Mouse (Mus musculus) kidney, adult 11 months (tissue): ENCODE measurements around the gene Banp.
A peak's percentile ranks its signal among the peaks of the same experiment; 100 is the strongest.

Experiments
- DNase-seq: peaks from one replicate; pipeline ENCODE4 v3.0.0; 2022

Gene Banp

DNA sequence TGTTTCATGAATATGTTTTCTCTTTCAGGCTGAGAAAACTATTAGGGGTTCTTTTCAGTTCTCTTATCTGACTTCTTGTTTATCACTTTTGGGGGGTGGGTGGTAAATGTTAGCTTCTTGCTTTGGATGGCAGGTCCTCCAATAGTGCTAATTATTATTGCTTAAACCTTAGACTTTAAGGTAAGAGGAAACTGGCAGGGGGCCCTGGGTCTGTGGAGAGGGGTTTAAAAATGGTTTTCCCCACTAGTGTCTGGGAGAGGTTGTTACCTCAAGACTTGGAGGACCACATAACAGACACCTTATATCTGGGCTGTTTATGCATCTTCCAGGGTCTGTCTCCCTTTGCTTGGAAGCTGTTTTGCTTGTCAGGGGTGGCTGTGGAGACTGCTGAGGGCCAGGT lies 2.6 kb downstream of the Banp start:
- DNase-seq, result no peak

DNA sequence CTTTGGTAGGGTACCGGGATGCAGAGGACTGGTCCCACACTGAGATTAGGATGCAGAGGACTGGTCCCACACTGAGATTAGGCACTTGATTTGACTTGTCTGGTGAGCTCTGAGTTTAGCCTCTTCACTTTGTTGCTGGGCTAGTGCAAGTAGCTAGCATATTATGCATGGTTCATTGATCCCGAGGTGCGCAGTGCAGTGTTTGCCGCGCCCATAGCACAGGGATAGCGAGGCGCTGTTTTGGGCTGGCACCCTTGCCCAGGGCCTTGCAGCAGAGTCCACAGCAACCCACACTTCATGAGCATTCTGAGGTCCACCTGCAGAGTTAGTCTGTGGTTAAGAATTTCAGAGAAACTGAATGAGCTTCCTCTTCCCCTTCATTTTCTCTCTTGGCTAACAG lies 3.2 kb downstream of the Banp start:
- peak; percentile 58 for DNase-seq

DNA sequence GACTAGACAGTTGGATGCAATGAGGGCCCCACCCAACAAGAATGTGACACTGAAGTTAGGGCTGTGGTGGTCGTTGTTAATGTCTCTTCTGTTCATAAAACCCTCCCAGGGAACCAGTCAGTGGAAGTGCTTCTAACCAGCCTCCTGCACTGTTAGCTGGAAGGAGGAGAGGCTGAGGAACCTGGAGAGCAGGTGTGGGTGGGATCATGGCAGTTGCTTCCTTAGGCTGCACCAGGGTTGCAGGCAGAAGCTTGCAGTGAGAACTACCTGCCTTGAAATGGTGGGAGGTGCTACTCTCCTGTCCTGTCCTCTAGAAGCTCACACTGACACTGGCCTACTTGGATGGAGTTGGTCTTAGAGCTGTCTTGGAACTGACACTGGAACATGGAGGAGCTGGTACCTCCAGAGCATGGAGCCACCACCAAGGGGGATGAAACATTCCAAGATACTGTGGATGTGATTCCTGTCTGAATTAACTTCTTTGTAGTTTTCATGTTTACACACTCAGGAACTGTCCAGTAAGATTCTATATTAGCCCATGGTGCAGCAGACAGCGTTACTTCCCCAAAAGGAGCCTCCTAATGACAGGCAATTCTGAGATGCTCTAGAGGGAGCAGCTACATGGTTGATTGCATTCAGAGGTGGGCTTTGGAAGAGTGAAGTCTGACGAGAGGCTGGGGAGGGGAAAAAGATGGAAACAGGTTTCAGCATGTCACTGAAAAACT lies 4.4 kb downstream of the Banp start:
- DNase-seq, result no peak

DNA sequence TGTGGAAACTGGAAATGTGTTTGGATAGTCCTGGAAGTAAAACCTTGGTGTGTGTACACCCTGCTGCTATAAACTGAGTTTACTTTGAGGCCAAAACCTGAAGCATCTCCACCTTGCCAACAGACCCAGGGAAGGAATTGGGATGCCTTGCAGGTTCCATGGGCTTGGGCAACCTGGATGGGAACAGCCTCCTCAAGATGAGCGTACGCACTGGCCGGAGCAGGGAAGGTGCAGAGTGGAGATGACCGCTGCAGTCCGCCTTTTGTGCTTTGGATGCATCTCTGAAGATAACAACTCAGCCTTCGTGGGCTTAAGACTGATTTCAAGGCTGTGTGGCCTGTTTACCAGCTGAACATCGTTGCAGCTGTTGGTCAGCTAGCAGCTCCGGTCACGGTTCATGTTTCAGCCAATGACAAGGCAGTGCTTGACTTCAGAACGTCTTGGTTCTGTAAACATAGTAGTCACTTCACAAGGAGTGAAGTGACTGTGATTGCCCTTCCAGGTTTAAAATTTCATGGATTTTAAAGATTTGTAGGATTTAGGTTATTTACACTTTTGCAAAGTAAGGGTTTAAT lies 5.5 kb downstream of the Banp start:
- DNase-seq, result no peak

DNA sequence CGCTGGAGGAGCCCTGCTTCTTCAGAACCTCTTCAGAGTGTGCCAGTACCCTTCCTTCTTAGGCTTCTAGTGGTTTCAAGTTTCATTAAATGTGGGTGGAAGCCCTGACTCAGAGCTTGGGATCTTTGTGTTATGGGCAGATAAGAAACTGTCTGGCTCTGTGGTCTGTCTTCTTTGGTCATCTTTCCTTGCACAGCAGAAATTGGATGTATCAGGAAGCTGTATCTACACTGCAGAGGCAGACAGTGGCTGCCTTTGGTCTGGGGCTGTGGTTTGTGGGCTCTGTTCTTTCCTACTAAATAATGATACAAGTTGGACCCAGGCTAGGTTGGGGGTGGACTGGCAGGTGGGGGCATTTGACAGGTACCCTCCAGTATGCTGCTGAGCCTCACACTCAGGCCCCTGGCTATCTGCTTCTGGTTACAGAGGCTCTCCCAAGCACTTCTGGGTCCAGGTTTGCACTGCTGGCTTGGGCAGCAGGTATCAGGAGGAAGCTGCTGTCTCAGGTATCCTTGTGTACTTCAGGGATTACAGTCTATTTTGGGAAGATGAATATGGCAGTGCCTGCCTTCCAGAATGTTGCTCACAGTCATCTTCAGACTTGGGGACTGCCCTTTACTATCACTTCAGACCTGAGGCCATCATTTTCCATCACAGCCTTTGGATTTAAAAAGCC lies 6.4 kb downstream of the Banp start:
- no peak for DNase-seq

DNA sequence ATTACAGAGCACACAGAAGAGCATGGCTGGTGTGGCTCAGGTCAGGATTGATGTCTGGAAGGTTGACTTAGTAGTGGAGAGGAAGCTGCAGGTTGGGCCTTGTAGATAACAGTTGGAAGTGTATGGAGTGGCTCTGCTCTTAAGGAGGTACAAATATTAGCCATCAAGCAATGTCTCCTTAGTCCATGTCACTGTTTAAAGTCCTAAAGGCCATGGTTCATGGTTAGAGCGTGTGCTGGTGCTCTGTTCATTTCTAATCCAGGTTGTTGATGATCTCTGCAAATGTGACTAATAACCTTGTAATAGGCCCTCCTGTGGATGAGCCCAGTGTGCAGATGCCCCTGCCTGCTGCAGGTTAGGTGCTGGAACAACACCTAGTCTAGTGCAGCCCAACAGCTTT lies 8.8 kb downstream of the Banp start:
- no peak for DNase-seq

DNA sequence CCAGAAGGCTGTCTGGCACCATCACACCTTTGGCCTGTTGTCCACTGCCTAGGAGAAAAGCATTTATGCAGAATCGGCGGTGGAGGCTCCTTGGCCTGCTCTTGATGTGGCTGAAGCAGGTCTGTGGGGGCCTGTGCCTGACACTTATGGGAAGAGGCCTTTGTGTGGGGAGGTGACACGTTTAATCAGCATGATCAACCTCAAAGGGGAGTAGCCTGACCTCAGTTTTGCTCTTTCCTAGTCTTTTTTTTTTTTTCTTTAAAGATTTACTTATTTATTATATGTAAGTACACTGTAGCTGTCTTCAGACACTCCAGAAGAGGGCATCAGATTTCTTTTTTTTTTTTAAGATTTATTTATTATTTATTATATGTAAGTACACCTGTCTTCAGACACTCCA lies 13.3 kb downstream of the Banp start:
- DNase-seq, result no peak

DNA sequence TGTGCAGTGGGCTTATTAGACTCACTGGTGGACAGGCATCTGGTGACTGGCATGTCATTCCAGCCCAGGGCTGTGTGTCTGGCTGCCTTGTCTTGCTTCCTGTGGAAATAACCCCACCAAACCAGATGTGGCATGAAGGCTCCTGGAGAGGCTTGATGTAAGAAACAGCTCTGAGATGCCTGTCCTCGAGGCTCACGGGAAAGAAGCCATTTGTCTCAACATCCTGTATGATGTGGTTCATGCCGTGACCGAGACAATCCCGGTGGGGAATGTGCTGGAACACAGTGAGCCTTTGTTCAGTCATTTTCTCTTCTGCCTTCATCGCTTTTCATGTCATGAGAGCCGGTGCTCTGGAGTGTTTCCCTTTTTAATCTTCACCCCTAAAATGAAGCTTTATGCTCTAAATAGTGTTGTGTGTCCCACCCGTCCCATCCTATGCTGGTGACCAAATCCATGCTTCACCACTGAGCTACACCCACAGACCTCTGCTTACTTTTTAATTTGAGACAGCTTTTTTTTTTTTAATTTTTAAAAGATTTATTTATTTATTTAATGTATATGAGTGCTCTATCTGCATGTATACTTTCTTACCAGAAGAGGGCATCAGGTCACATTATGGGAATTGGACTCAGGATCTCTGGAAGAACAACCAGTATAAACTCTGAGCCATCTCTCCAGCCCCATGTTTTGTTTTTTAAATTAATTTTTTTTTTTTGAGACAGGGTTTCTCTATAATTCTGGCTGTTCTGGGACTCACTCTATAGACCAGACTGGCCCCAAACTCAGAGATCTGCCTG lies 15.4 kb downstream of the Banp start:
- DNase-seq, result no peak

DNA sequence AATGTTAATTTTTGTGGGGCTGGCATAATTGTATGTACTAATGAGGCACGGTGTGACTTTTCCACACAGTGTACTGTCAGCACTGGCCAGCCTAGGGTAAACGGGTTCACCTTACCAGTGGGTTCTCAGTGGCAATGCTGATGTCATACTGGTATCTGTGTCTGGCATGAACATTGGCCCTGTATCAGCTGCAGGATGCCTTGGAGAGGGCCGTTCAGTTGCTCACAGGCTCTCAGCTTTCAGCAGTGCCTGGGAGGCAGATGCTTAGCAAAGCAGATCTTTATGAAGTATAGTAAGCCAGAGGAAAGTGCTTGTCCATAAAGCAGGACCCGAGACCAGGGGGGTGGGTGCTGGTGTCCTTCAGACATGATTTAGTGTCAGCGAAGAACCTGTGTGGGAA lies 16.6 kb downstream of the Banp start:
- DNase-seq, result no peak

DNA sequence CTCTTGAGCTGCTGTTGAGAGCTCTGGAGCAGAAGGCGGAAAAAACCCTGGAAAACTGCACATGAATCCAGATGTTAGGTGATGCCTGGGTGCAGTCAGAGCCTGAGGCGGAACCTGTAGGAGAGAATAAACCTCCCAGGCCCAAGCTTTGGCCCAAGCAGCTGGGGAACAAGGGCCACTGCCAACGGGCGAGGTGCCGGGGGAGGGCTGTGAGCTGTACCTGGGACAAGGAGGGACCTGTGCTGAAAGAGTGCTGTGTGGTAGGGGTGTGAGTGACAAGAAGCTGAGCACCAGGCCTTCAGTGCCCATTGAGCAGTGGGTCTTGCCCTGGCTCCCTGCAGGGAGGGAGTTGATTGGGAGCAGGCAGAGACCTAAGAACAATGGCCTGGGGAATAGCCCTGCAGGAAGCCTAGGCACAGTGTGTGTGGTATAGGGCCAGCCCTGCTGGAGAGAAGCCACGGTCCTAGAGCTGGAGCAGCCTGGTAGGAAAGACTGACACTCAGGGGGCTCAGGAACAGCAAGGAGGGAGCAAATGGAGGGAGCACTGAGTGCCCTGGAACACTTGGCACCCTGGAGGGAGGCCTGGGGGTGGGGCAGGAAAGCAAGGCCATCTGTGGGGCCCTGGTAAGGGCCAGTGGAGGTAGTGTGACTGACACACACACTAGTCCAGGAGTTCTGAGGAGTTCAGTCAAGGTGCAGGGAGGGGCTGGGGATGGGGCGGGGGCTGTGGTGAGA lies 17.3 kb downstream of the Banp start:
- no peak for DNase-seq

DNA sequence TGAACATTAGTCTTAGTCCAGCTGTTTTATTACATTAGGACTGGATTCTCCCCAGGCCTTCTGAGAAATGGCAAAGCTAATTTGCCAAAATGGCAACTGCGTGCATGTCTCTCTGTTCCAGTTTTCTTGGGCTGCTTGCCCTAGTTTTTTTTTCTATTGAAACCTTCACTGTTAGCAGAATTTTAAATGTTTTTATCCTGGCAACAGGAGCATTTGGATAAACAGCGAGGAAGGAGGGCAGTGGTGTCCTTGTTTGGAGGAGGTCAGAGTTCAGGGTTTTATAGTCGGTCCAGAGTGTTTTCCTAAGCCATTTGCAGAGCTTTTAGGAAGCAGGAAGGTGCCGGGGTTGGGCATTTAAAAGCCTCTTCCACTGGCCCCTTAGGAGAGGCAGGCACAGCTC lies 18.4 kb downstream of the Banp start:
- no peak for DNase-seq

DNA sequence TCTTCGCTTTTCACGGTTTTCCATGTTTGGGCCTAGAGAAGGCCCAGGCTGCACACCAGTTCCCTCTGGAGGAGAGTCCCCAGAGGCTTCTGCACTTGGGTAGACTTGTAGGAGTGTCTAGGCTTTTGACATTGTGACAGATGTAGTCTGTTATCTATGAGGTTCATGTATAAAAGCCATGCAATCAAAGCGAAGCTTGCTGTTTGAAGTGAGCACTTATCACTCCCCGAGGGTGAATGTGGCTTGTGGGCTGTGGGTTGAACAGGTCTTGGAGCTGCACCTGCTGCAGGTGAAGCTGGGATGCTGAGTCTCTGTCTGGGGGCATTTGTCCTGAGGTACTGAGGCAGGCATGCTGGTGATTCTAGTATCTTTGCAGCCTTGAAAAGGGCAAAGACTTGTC lies 19.0 kb downstream of the Banp start:
- no peak for DNase-seq

DNA sequence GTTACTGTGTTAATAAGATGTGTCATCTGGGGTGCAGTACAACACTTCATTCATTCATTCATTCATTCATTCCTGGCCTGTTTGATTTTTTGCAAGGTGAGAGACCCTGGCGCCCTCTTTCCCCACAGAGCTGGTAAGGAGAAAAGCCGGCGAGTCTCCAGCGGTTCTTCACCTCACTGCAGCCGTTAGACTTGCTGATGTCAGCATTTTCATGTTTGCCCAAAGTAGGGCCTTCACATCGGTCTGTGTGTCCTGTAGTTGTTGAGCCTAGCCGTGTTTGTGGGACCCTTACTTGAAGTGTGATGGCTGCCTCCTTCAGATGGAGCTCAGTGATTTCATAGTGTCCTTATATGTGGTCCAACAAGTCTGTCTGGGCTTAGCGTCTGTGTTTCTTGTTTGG lies 20.7 kb downstream of the Banp start:
- DNase-seq, result no peak

DNA sequence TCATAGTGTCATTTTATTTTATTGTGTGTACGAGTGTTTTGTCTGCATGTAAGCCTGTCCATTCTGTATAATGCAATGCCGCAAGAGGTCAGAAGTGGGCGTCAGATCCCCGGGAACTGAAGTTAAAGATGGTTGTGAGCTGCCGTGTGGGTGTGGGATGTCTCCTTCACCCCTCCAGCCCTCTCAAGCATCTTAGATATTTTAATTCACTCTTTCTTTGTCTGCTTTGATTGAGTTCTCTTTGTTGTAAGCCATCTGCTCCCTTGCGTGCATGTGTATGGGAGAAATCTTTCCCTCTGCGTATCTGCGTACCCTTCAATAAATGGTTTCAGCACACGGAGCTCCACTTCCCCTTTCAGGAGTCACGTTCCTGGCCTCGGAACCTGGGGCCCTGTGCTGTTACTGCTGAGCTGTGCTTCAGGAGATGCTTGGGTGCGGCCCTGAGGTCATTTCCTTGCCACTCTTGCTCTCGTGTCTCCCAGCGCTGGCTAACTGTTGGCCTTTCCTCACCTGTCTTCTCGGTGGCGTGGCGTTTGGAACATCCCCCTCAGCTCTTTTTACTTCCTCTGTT lies 22.0 kb downstream of the Banp start:
- no peak for DNase-seq

DNA sequence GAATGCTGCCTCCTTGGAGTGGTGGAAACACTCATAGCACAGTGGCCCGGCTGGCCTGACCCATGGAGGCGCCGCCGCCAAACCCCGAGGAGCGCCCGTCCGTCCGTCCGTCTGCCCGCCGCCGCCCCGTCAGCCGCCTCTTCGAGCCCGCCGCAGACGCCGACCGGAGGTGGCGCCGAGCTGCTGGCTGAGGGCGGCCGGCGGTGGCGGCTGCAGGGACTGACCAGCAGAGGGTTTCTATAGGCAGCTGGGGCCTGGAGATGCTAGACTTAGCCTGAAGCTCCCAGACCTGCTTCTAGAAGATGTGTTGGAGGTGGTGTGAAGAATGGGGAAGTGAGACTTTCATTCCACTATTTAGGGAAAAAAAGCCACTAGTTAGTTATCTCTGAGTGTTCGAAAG lies 24.4 kb downstream of the Banp start:
- no peak for DNase-seq

DNA sequence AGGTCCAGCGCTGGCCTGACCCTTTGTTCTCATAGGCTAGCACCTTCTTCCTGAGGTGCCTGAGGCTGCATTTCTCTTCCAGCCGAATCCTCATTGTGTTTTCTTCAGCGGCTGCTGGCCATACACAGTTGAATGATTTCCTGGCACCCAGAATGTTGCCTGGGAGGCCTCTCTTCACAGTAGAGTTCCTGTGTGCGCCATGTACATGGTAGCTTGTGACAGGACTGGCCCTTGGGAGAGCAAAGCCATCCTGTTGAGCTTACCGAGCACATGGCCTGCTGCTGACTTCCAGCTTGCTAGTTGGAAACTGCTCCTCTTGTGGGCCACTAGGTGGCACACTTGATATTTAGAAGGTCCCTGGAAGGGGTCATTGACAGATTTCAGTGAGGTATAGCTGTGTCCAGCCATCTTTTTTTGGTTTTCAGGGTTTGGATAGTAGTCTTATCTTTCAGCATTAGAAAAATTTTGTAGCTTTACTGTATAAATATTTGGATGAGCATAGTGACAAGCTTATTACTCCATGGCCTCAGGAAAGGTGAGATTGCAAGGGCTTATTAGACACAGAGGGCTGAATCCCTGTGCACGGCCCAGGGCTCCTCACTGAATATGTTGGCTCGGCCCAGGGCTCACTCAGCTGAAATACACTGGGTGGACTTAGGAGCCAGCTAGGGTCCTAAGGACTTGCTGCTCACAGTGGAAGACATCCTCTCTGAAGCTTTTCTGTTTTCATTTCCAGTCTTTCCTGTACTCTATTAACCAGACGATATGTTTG lies 28.5 kb downstream of the Banp start:
- DNase-seq, result peak; percentile 65

DNA sequence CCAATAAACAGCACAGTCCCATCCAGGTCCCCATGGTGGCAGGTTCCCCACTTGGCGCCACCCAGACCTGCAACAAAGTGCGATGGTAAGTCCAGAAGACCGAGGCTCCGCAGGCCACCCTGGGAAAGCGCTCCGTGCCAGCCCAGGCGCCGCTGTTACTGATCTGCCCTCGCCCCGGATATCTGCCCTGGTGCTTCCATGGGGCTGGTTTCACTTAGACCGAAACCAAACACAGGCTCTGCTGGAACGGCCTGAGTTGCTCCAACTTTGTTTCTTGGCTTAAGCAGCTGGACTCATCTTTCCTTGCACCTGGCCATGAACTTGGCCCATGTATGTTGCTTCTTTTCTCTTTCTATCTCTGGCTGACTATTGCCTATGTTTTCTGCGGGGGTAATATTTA lies 29.1 kb downstream of the Banp start:
- DNase-seq, result no peak

DNA sequence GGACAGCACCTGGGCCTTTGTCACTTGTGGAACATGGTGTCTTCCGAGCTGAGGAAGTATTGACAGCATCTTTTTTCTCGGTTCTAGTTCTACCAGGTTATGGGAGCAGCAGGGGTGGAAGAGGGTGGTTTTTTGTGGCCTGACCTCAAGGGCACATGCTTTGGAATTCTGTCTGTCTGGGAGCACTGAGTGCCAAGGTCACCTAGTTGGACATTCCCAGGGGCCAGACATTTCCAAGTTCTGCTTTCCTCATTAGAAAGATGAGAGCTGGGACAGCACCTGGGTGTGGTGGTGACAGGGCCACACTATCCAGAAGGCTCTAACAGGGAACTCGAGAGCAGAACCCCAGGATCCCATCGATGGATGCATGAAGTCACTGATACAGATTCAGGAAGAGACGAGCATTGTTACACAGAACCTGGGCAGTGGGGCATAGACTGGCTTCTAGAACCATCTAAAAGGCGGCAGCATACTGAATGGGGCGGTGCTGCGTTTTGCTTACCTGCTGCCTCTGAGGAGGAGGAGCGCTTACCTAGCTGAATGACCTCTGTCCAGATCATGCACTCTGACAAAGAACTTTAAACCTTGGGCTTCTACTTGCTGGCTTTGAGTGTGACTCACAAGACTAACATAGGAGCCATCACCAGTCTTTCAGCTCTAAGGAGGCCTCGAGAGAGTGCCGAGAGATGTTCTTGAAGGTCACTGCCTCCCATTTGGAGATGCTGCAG lies 31.4 kb downstream of the Banp start:
- DNase-seq, result peak; percentile 37

DNA sequence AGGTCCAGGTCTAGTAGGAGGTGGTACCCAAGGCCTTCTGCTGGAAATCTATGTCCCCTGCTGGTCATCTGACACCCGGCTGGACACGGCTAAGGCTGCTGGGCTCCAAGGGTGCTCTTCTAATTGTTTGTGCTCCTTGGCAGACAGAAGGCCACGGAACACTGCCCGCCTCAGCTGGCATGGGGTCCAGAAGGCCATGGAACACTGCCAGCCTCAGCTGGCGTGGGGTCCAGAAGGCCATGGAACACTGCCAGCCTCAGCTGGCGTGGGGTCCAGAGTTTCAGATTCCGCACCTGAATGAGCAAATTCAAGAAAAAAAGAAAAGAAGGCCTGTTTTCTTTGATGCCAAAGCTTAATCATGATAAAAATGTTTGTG lies 32.0 kb downstream of the Banp start:
- DNase-seq, result peak; percentile 88

DNA sequence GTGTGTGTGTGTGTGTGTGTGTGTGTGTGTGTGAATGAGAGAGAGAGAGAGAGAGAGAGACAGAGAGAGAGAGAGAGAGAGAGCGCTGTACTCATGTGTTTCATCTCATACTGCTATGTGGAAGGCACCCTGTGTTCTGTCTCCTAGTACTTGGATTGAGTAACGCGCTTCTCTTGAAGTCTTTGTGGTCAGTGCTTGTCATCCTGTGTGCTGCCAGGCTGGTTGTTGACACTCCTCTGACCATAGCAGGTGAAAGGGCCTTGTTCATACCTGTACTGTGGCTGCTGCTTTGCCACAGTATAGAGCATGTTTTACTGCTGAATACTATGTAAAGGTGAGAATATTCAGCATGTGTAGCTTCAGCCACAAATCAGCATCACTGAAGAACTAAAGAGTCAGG lies 36.1 kb downstream of the Banp start:
- no peak for DNase-seq

DNA sequence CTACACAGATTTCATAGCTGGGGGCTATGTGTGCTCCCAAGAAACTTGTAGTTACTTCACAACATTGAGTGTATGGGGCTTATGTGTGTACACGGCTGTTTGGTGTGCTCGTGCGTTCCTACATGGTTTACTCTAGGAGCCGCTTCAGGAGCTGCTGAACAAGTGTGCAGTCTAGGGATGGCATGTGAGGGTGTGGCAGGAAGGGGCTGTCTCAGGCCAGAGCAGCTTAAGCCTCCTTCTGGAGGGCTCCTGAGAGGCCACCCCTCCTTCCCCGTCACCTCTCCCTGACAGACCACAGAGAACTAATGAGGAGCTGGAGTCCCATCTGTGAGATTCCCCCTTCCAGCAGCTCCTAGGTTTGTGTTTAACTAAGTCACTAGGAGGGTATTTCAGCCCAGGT lies 38.3 kb downstream of the Banp start:
- DNase-seq, result no peak
